In genomic region chr13:52879291-52879690, GRCm38 (mm10) we compare ENCODE assay signal across 11 mouse cellular contexts. TPM values are rescaled to one million over a fixed set of nuclear protein-coding genes. Genes with fewer than 3 reads are reported as not detected.
DNase-seq lines count a peak whose midpoint lies in the region; ATAC-seq lines count a peak whose summit lies in the region.
"Had no signal": no experiment of that assay in that cellular context is flagged by ENCODE, and none has a peak within 500 bp of the region (broad histone marks: within the 10 kb centered on the region; RNA-seq: fewer than 3 reads in every experiment).

No protein-coding gene starts in this region.

- ATAC-seq in heart, embryonic 13.5 days (ENCODE audit: extremely low read depth, insufficient number of reproducible peaks, low FRiP score, low TSS enrichment), result no peak
- ATAC-seq in limb, embryonic 15.5 days (ENCODE audit: insufficient number of reproducible peaks, low FRiP score, low TSS enrichment, low read depth), result no peak

- no peak overlapping the region for H3K4me2 ChIP-seq in heart, embryonic 13.5 days
- H3K4me2 ChIP-seq in limb, embryonic 15.5 days, result no peak overlapping the region

- no peak for DNase-seq in heart, adult 9 months (ENCODE audit: low spot score in 2 of 2)
- DNase-seq in left cerebral cortex, postnatal 36 days (ENCODE audit: low spot score in 2 of 2), result peak; percentile 50 to 63
- DNase-seq in left cerebral cortex, postnatal 4 days, result no peak
- peak; percentile 81 for DNase-seq in brain, adult 2 months (ENCODE audit: low read depth, low spot score)
- no peak for DNase-seq in thymus, postnatal 25 days
- DNase-seq in neural tube, embryonic 10.5 days (ENCODE audit: extremely low spot score, low spot score), result no peak
- DNase-seq: thymus, postnatal 36 days had no signal

- peak overlapping the region; percentile 56 for H3K9ac ChIP-seq in heart, embryonic 13.5 days
- H3K9ac ChIP-seq in limb, embryonic 15.5 days, result no peak overlapping the region
- H3K9ac ChIP-seq: liver, embryonic 14.5 days had no signal

- intact Hi-C loops in left cerebral cortex, postnatal 36 days (cut with DNase I), result loop anchor here (5.0 kb wide), 2 partner anchors 62 to 103 kb away; partner anchors contain the start of gene Nfil3
- intact Hi-C loops in left cerebral cortex, postnatal 4 days (cut with DNase I), result no loop called here

- H3K4me3 ChIP-seq in heart, embryonic 13.5 days, result no peak overlapping the region
- H3K4me3 ChIP-seq in limb, embryonic 15.5 days, result no peak overlapping the region
- H3K4me3 ChIP-seq: layer of hippocampus, adult 2 months had no signal

- WGBS in heart, embryonic 13.5 days, result 82% methylated on average over 9 of the region's 9 CpGs
- 73% methylated on average over 9 of the region's 9 CpGs for WGBS in limb, embryonic 15.5 days

- no peaks in the 10 kb centered on the region for H3K36me3 ChIP-seq in heart, embryonic 13.5 days
- H3K36me3 ChIP-seq in limb, embryonic 15.5 days, result no peaks in the 10 kb centered on the region

- H3K4me1 ChIP-seq in heart, embryonic 13.5 days, result peaks cover 54% of the 10 kb centered on the region
- H3K4me1 ChIP-seq in limb, embryonic 15.5 days, result peaks cover 5% of the 10 kb centered on the region

- H3K27ac ChIP-seq in heart, embryonic 13.5 days (replicated peaks), result peak overlapping the region; percentile 76
- peak overlapping the region; percentile 60 for H3K27ac ChIP-seq in limb, embryonic 15.5 days
- H3K27ac ChIP-seq: liver, embryonic 14.5 days had no signal

- H3K27me3 ChIP-seq in heart, embryonic 13.5 days (replicated peaks), result no peaks in the 10 kb centered on the region
- H3K27me3 ChIP-seq in limb, embryonic 15.5 days, result no peaks in the 10 kb centered on the region

- no peaks in the 10 kb centered on the region for H3K9me3 ChIP-seq in heart, embryonic 13.5 days
- H3K9me3 ChIP-seq in limb, embryonic 15.5 days, result no peaks in the 10 kb centered on the region

RNA-seq across cellular contexts. Expression of gene Auh, which starts 50.2 kb away (rescaled TPM):
- 49.1 and 57.4 TPM in 2 replicates for polyA plus RNA-seq in heart, embryonic 13.5 days (2015; fragmentation: Nextera tagmentation; extraction: Ambion mirVana)
- total RNA-seq in left cerebral cortex, postnatal 36 days (2021), result 100 to 1,000 TPM in 1 of 2 experiments, 10 to 100 TPM in 1; 94.7 to 102 TPM
- total RNA-seq in left cerebral cortex, postnatal 4 days (2021), result 10 to 100 TPM; 50.7 to 53.7 TPM
- 39.6 and 41.1 TPM in 2 replicates for polyA plus RNA-seq in limb, embryonic 15.5 days (2015; fragmentation: Nextera tagmentation; extraction: Ambion mirVana)

Comparison
In these comparisons a context has a peak if more than half of its experiments do, and no peak if none do; other contexts are left out.
1. DNase-seq: peak in left cerebral cortex, postnatal 36 days (2 of 2) and brain, adult 2 months (single experiment); none in heart, adult 9 months (0 of 2), left cerebral cortex, postnatal 4 days (single experiment), thymus, postnatal 25 days (single experiment) and neural tube, embryonic 10.5 days (single experiment).